Comparison of ENCODE assay signal across 8 mouse cellular contexts in genomic region chr19:7416834-7417735, GRCm38 (mm10). TPM values are rescaled to one million over a fixed set of nuclear protein-coding genes. Genes with fewer than 3 reads are reported as not detected.
DNase-seq lines count a peak whose midpoint lies in the region; ATAC-seq lines count a peak whose summit lies in the region.

2700081O15Rik (plus strand) TSS chr19:7417625.

- peak within 1 kb of the TSS; percentile 86 for H3K4me3 ChIP-seq in intestine, embryonic 16.5 days (ENCODE audit: low read length)
- peak within 1 kb of the TSS; percentile 90 for H3K4me3 ChIP-seq in limb, embryonic 12.5 days (replicated peaks)
- H3K4me3 ChIP-seq in midbrain, embryonic 15.5 days: peak within 1 kb of the TSS; percentile 83

- peak within 1 kb of the TSS; percentile 91 for H3K27ac ChIP-seq in intestine, embryonic 16.5 days (ENCODE audit: low read length)
- H3K27ac ChIP-seq in limb, embryonic 12.5 days: peak within 1 kb of the TSS; percentile 97
- peak within 1 kb of the TSS; percentile 99 for H3K27ac ChIP-seq in midbrain, embryonic 15.5 days

- DNase-seq in layer of hippocampus, adult 11-12 months (ENCODE audit: low spot score): peak; percentile 73
- no peak for DNase-seq in layer of hippocampus, adult 9-10 months (ENCODE audit: low spot score)
- peak; percentile 92 for DNase-seq in embryo, embryonic 11 days
- DNase-seq in gonadal fat pad, adult 2 months (ENCODE audit: low read depth): no peak
- peak; percentile 64 to 84 for DNase-seq in spleen, postnatal 4 days (ENCODE audit: low spot score in 2 of 2)

- H3K9ac ChIP-seq in intestine, embryonic 16.5 days (ENCODE audit: low read depth, low read length): peak within 1 kb of the TSS; percentile 95
- H3K9ac ChIP-seq in limb, embryonic 12.5 days (replicated peaks): peak within 1 kb of the TSS; percentile 99
- H3K9ac ChIP-seq in midbrain, embryonic 15.5 days: peak within 1 kb of the TSS; percentile 89

- H3K36me3 ChIP-seq in intestine, embryonic 16.5 days (ENCODE audit: control insufficient read depth, insufficient read depth, low read length): peaks cover 3% of the 10 kb centered on the region; the same call in 1 of the 2 replicates
- peaks cover 27% of the 10 kb centered on the region for H3K36me3 ChIP-seq in limb, embryonic 12.5 days
- no peaks in the 10 kb centered on the region for H3K36me3 ChIP-seq in midbrain, embryonic 15.5 days (replicated peaks)

- H3K4me1 ChIP-seq in intestine, embryonic 16.5 days (ENCODE audit: control insufficient read depth, insufficient read depth, low read length): peaks cover 45% of the 10 kb centered on the region
- peaks cover 46% of the 10 kb centered on the region for H3K4me1 ChIP-seq in limb, embryonic 12.5 days (replicated peaks)
- H3K4me1 ChIP-seq in midbrain, embryonic 15.5 days: peaks cover 44% of the 10 kb centered on the region

- no peaks in the 10 kb centered on the region for H3K27me3 ChIP-seq in intestine, embryonic 16.5 days (replicated peaks; ENCODE audit: control insufficient read depth, insufficient read depth, low read length)
- H3K27me3 ChIP-seq in limb, embryonic 12.5 days: no peaks in the 10 kb centered on the region
- no peaks in the 10 kb centered on the region for H3K27me3 ChIP-seq in midbrain, embryonic 15.5 days (replicated peaks)

- under 1% methylated on average over 101 of the region's 107 CpGs for WGBS in intestine, embryonic 16.5 days
- under 1% methylated on average over 95 of the region's 107 CpGs for WGBS in limb, embryonic 12.5 days
- WGBS in midbrain, embryonic 15.5 days: under 1% methylated on average over 101 of the region's 107 CpGs

- peak; percentile 81 for ATAC-seq in intestine, embryonic 16.5 days
- peak; percentile 48; the same call in 1 of the 2 replicates for ATAC-seq in limb, embryonic 12.5 days (ENCODE audit: insufficient number of reproducible peaks, insufficient read depth, low FRiP score, low TSS enrichment, low read depth)
- peak; percentile 48 for ATAC-seq in midbrain, embryonic 15.5 days (replicated peaks)

- no peaks in the 10 kb centered on the region for H3K9me3 ChIP-seq in intestine, embryonic 16.5 days (ENCODE audit: control insufficient read depth, low read length)
- H3K9me3 ChIP-seq in limb, embryonic 12.5 days: no peaks in the 10 kb centered on the region
- H3K9me3 ChIP-seq in midbrain, embryonic 15.5 days: no peaks in the 10 kb centered on the region

- peak within 1 kb of the TSS; percentile 88 for H3K4me2 ChIP-seq in intestine, embryonic 16.5 days (ENCODE audit: low read depth, low read length)
- H3K4me2 ChIP-seq in limb, embryonic 12.5 days: peak within 1 kb of the TSS; percentile 80
- peak within 1 kb of the TSS; percentile 72 for H3K4me2 ChIP-seq in midbrain, embryonic 15.5 days

RNA-seq across cellular contexts. Expression of gene 2700081O15Rik, which starts in this region (rescaled TPM):
- 20.7 and 21.1 TPM in 2 replicates for polyA plus RNA-seq in gonadal fat pad, adult 2 months (2012; rRNA removed)
- polyA plus RNA-seq in intestine, embryonic 16.5 days (2015; fragmentation: Nextera tagmentation; extraction: Ambion mirVana): 3.1 and 3.2 TPM in 2 replicates
- polyA plus RNA-seq in limb, embryonic 12.5 days (2016; fragmentation: Nextera tagmentation; extraction: Ambion mirVana): 11.0 and 12.0 TPM in 2 replicates
- polyA plus RNA-seq in midbrain, embryonic 15.5 days (2015; fragmentation: Nextera tagmentation; extraction: Ambion mirVana): 15.9 and 16.0 TPM in 2 replicates

Comparison
In these comparisons a context has a peak if more than half of its experiments do, and no peak if none do; other contexts are left out.
1. DNase-seq: peak in layer of hippocampus, adult 11-12 months (single experiment), embryo, embryonic 11 days (single experiment) and spleen, postnatal 4 days (2 of 2); none in layer of hippocampus, adult 9-10 months (single experiment) and gonadal fat pad, adult 2 months (single experiment).
2. Peak in every context shown above with its lines, with median percentiles within 50 percentile points of each other: ATAC-seq, H3K27ac ChIP-seq, H3K4me2 ChIP-seq, H3K4me3 ChIP-seq and H3K9ac ChIP-seq.